Mouse (Mus musculus) liver, embryonic 14.5 days (tissue): ENCODE measurements around the gene Klk7. TPM values are rescaled to one million over a fixed set of nuclear protein-coding genes. Genes with fewer than 3 reads are reported as not detected.

Experiments
- ATAC-seq: fragments of 200-750 bp; cut with Nextera tagmentation; 2 replicates; pipeline ENCODE4 v1.8.0; 2017; ENCODE audit warnings: moderate number of reproducible peaks, mild to moderate bottlenecking, moderate library complexity; ENCODE audit not compliant: insufficient read depth
- DNase-seq, 3 experiments: peaks; one replicate each; pipeline ENCODE4 v3.0.0-alpha.2; 2012 to 2013; ENCODE audit warnings: low read depth in 3 of 3, low spot score in 3 of 3
- H3K27ac ChIP-seq: fragments of 300-500 bp; sonication (generic); 2 replicates; pipeline ENCODE4 v1.5.1; 2014; ENCODE audit warnings: moderate library complexity, mild to moderate bottlenecking, control low read depth, inconsistent platforms
- H3K27me3 ChIP-seq: fragments of 300-500 bp; sonication (generic); 2 replicates; pipeline ENCODE4 v1.6.1; 2014; ENCODE audit warnings: mild to moderate bottlenecking, low read length, moderate library complexity; ENCODE audit not compliant: control insufficient read depth, insufficient read depth
- H3K36me3 ChIP-seq: fragments of 300-500 bp; sonication (generic); replicated peaks from 2 replicates; pipeline ENCODE4 v1.6.1; 2014; ENCODE audit warnings: low read depth; ENCODE audit not compliant: control insufficient read depth, insufficient read depth
- H3K4me1 ChIP-seq, 2 experiments: fragments of 200-500 bp in 1 of 2; fragments of 300-500 bp in 1 of 2; sonication (generic) in 1 of 2; replicated peaks; 2 replicates each; pipeline ENCODE4 v1.6.1; 2012 to 2014; ENCODE audit warnings: antibody characterized with exemption in 1 of 2, inconsistent platforms in 1 of 2, low read length in 1 of 2; ENCODE audit not compliant: control insufficient read depth in 2 of 2, insufficient read depth in 2 of 2
- H3K4me2 ChIP-seq: fragments of 300-500 bp; sonication (generic); 2 replicates; pipeline ENCODE4 v1.6.1; 2014; ENCODE audit warnings: low read depth, mild to moderate bottlenecking, control low read depth, moderate library complexity
- H3K4me3 ChIP-seq, 2 experiments: fragments of 200-500 bp in 1 of 2; fragments of 300-500 bp in 1 of 2; sonication (generic) in 1 of 2; 2 replicates each; pipeline ENCODE4 v1.5.1; 2012 to 2014; ENCODE audit warnings: low read depth in 2 of 2, low read length in 2 of 2, mild to moderate bottlenecking in 2 of 2, control low read depth in 1 of 2, inconsistent platforms in 1 of 2, moderate library complexity in 1 of 2; ENCODE audit not compliant: insufficient read depth in 1 of 2
- H3K9ac ChIP-seq: fragments of 300-500 bp; sonication (generic); replicated peaks from 2 replicates; pipeline ENCODE4 v1.6.1; 2014; ENCODE audit warnings: mild to moderate bottlenecking, control low read depth, moderate library complexity
- H3K9me3 ChIP-seq: fragments of 300-500 bp; sonication (generic); 2 replicates; pipeline ENCODE4 v1.6.1; 2016; ENCODE audit warnings: low read length, mixed read lengths; ENCODE audit not compliant: control insufficient read depth
- CTCF ChIP-seq: IDR thresholded peaks from 2 replicates; pipeline ENCODE4 v1.5.1; 2016; ENCODE audit warnings: antibody characterized with exemption, low read depth, control low read depth
- EP300 ChIP-seq: IDR thresholded peaks from 2 replicates; pipeline ENCODE4 v1.6.1; 2016; ENCODE audit warnings: antibody characterized with exemption, low read depth
- WGBS: fragments of 180-500 bp; shearing (Covaris S2); extraction: QIAGEN DNeasy Blood & Tissue Kit; methylation state at CpG from one replicate; pipeline ENCODE4 v1.1.7; 2014; ENCODE audit not compliant: insufficient replicate concordance; 5-methylcytosine and 5-hydroxymethylcytosine counted together
- polyA plus RNA-seq, 2 experiments: library from polyadenylated mRNA; depleted of rRNA in 1 of 2; stranded (reverse) in 1 of 2; unstranded in 1 of 2; fragments of >200 nt; fragmentation: Nextera tagmentation in 1 of 2; extraction: Ambion mirVana in 1 of 2; gene quantifications; 2 replicates each; pipeline versions ENCODE4 v1.2.1 to v1.2.3; 2012 to 2014

Gene Klk7
- polyA plus RNA-seq, 2 experiments, result not detected

DNA sequence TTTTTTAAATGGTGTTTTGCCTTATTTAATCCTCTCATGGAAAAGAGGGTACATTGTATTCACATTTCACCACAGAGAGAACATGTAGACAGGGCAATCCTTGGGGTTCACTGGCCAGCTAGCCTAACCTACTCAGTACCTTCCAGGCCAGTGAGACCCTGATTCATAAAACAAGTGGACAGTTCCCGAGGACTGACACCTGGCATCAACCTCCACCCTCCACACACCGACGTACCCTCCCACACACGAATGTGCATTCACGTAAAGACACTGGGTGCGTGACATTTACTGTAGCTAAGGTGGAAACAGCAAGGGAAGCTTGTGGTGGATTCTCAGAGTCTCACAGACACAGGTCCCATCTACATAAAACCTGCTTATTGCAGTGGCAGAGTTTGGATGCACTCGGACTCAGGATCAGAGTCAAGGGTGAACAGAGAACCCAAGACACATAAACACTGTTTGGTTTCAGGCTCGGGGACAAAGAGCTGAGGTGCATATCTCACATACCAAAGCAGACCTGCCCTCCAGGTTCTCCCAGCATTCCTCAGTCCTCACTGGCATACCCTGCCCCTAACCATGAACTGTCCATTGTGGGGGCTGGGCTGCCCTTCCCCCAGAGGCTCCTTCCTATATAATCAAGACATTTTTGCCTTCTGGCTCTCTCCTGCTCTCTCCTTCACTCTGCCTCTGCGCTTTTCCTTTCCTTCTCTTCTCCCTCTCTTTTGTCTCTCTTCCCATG, 43.7 kb downstream of the Klk7 start:
- H3K9me3 ChIP-seq, result no peaks in the 10 kb centered on the region
- H3K36me3 ChIP-seq, result no peaks in the 10 kb centered on the region
- no peak for ATAC-seq
- H3K27ac ChIP-seq, result no peak overlapping the region
- no peak overlapping the region for H3K9ac ChIP-seq
- H3K4me3 ChIP-seq, result no peak overlapping the region
- H3K27me3 ChIP-seq, result no peaks in the 10 kb centered on the region
- 71% methylated on average over 9 of the region's 9 CpGs for WGBS
- H3K4me1 ChIP-seq, result no peaks in the 10 kb centered on the region
- no peak overlapping the region for H3K4me2 ChIP-seq
- TF ChIP-seq CTCF (no peak), EP300 (no peak)
- DNase-seq, result no peak

- WGBS, result 49% methylated on average over 3 of the region's 3 CpGs
- no peak for ATAC-seq
- no peak for TF ChIP-seq EP300
- no peak for TF ChIP-seq CTCF
Measured at GRCm38 (mm10) chr7:43855709-43856108, 44.6 kb downstream of the Klk7 start.

DNA sequence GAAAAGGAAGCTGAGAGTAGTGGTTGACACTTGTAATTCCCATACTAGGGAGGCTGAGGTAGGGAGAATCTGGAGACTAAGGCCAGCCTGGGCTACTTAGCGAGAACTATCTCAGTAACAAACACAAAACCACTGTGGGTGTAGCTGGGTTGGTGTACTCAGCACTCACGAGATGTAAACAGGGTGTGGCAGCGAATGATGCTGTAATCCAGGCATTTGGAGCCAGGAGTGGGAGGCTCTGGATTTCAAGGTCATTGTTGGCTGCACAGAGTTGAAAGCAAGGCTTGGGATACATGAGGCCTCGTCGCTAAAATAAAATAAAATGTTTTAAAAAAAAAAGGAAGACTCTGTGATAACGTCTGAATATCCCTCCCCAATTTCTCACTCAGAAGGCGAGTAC, 45.2 kb downstream of the Klk7 start:
- no peak overlapping the region for H3K9ac ChIP-seq
- no peaks in the 10 kb centered on the region for H3K36me3 ChIP-seq
- no peaks in the 10 kb centered on the region for H3K4me1 ChIP-seq
- ATAC-seq (no peak), DNase-seq (no peak)
- TF ChIP-seq EP300, result no peak
- no peak for TF ChIP-seq CTCF
- H3K27me3 ChIP-seq, result no peaks in the 10 kb centered on the region
- H3K9me3 ChIP-seq, result no peaks in the 10 kb centered on the region
- H3K4me2 ChIP-seq, result no peak overlapping the region
- H3K4me3 ChIP-seq, result no peak overlapping the region
- no peak overlapping the region for H3K27ac ChIP-seq
- 53% methylated on average over 7 of the region's 7 CpGs for WGBS

More at GRCm38 (mm10) chr7:43855709-43856108, 44.6 kb downstream of the Klk7 start:
- DNase-seq, result no peak
- Histone ChIP-seq H3K27ac (no peak overlapping the region), H3K4me2 (no peak overlapping the region), H3K36me3 (no peaks in the 10 kb centered on the region), H3K4me1 (no peaks in the 10 kb centered on the region), H3K9me3 (no peaks in the 10 kb centered on the region), H3K4me3 (no peak overlapping the region), H3K9ac (no peak overlapping the region), H3K27me3 (no peaks in the 10 kb centered on the region)

DNA sequence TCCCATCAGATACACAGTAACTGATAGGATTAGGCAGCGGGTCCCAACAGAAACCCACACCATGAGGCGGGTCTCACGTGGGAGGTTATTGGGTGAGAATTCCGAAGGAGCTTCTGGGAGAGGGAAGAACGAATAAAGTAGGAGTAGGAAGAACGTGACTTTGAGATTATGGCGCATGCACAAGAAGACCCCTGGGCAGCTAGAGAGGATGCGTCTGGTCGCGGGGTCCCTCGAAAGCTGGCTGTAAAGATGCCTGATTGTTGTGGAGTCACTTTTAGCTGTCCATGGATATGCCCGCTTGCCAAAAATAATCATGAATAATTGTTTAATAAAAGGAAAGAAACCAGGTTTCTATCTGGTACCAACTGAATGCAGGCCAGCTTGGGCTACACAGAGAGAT, 46.4 kb downstream of the Klk7 start:
- WGBS, result 79% methylated on average over 12 of the region's 12 CpGs
- no peak overlapping the region for H3K9ac ChIP-seq
- DNase-seq, result no peak

DNA sequence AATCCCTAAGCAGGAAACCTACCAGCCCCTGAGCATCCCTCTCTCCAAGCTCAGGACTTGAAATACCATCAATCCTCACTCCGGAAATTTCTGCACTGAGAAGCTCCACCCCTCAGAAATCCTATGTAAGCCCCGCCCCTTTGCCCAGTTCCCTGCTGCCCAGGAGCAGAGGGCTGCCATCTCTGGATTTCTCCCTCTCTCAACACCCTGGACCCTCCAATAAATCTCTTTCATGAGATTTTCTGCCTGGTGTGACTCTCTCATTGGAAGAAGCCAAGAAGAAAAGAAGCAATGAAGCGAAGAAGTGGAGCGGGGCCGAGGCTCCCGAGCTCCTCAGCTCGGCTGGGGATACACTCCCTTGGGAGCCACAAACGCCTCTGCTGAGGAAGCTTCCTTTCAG, 49.3 kb downstream of the Klk7 start:
- WGBS, result 73% methylated on average over 8 of the region's 8 CpGs

More for the DNA sequence above, 46.4 kb downstream of the Klk7 start:
- Histone ChIP-seq H3K27me3 (no peaks in the 10 kb centered on the region), H3K4me2 (no peak overlapping the region), H3K27ac (no peak overlapping the region), H3K4me1 (no peaks in the 10 kb centered on the region), H3K9me3 (no peaks in the 10 kb centered on the region), H3K4me3 (no peak overlapping the region), H3K36me3 (no peaks in the 10 kb centered on the region)
- no peak for ATAC-seq
- TF ChIP-seq EP300 (no peak), CTCF (no peak)

More for the DNA sequence above, 49.3 kb downstream of the Klk7 start:
- Histone ChIP-seq H3K27ac (no peak overlapping the region), H3K4me3 (no peak overlapping the region), H3K9ac (no peak overlapping the region), H3K4me2 (no peak overlapping the region), H3K27me3 (no peaks in the 10 kb centered on the region), H3K36me3 (no peaks in the 10 kb centered on the region), H3K4me1 (no peaks in the 10 kb centered on the region), H3K9me3 (no peaks in the 10 kb centered on the region)
- ATAC-seq, result no peak
- TF ChIP-seq CTCF (no peak), EP300 (no peak)
- DNase-seq, result no peak

Other genes with a start within 250 kb of the Klk7 start
- 0.18 and 0.33 TPM in 2 replicates for gene Zfp658, start 249.0 kb upstream of the Klk7 start, polyA plus RNA-seq (2012; rRNA removed)
- gene Zfp658, start 249.0 kb upstream of the Klk7 start, polyA plus RNA-seq (2014; fragmentation: Nextera tagmentation; extraction: Ambion mirVana), result 0.15 and 0.25 TPM in 2 replicates
- gene Zfp719, start 231.7 kb upstream of the Klk7 start, polyA plus RNA-seq (2012; rRNA removed), result 0.56 and 0.87 TPM in 2 replicates
- gene Zfp719, start 231.7 kb upstream of the Klk7 start, polyA plus RNA-seq (2014; fragmentation: Nextera tagmentation; extraction: Ambion mirVana), result 1.6 and 1.7 TPM in 2 replicates
- 0.07 TPM in 1 of 2 replicates, not detected in the other for gene Zfp819, start 204.1 kb upstream of the Klk7 start, polyA plus RNA-seq (2012; rRNA removed)
- gene Zfp819, start 204.1 kb upstream of the Klk7 start, polyA plus RNA-seq (2014; fragmentation: Nextera tagmentation; extraction: Ambion mirVana), result not detected in 2 replicates
- gene Ceacam18, start 176.6 kb upstream of the Klk7 start, polyA plus RNA-seq (2012; rRNA removed), result not detected in 2 replicates
- gene Ceacam18, start 176.6 kb upstream of the Klk7 start, polyA plus RNA-seq (2014; fragmentation: Nextera tagmentation; extraction: Ambion mirVana), result 0.08 TPM in 1 of 2 replicates, not detected in the other
- gene Siglece, start 151.1 kb upstream of the Klk7 start, polyA plus RNA-seq (2012; rRNA removed), result 1.5 and 1.6 TPM in 2 replicates
- gene Siglece, start 151.1 kb upstream of the Klk7 start, polyA plus RNA-seq (2014; fragmentation: Nextera tagmentation; extraction: Ambion mirVana), result 1.1 and 2.0 TPM in 2 replicates
- 3.1 and 3.2 TPM in 2 replicates for gene Ctu1, start 139.3 kb upstream of the Klk7 start, polyA plus RNA-seq (2012; rRNA removed)
- gene Ctu1, start 139.3 kb upstream of the Klk7 start, polyA plus RNA-seq (2014; fragmentation: Nextera tagmentation; extraction: Ambion mirVana), result 2.2 TPM in 2 replicates
- gene Klk14, start 120.9 kb upstream of the Klk7 start, polyA plus RNA-seq (2012; rRNA removed), result 0.04 and 0.05 TPM in 2 replicates
- not detected in 2 replicates for gene Klk14, start 120.9 kb upstream of the Klk7 start, polyA plus RNA-seq (2014; fragmentation: Nextera tagmentation; extraction: Ambion mirVana)
- gene Klk13, start 98.7 kb upstream of the Klk7 start, polyA plus RNA-seq (2012; rRNA removed), result 0.02 and 0.04 TPM in 2 replicates
- gene Klk13, start 98.7 kb upstream of the Klk7 start, polyA plus RNA-seq (2014; fragmentation: Nextera tagmentation; extraction: Ambion mirVana), result 0.06 TPM in 1 of 2 replicates, not detected in the other
- not detected in 2 replicates for gene Klk12, start 42.4 kb upstream of the Klk7 start, polyA plus RNA-seq (2012; rRNA removed)
- gene Klk12, start 42.4 kb upstream of the Klk7 start, polyA plus RNA-seq (2014; fragmentation: Nextera tagmentation; extraction: Ambion mirVana), result not detected in 2 replicates
- gene Klk11, start 36.7 kb upstream of the Klk7 start, polyA plus RNA-seq (2012; rRNA removed), result not detected in 2 replicates
- gene Klk11, start 36.7 kb upstream of the Klk7 start, polyA plus RNA-seq (2014; fragmentation: Nextera tagmentation; extraction: Ambion mirVana), result not detected in 2 replicates
- gene Klk10, start 30.3 kb upstream of the Klk7 start, polyA plus RNA-seq (2012; rRNA removed), result 0.02 and 0.10 TPM in 2 replicates
- gene Klk10, start 30.3 kb upstream of the Klk7 start, polyA plus RNA-seq (2014; fragmentation: Nextera tagmentation; extraction: Ambion mirVana), result not detected in 2 replicates
- gene Klk9, start 19.4 kb upstream of the Klk7 start, polyA plus RNA-seq (2012; rRNA removed), result not detected in 2 replicates
- not detected in 2 replicates for gene Klk9, start 19.4 kb upstream of the Klk7 start, polyA plus RNA-seq (2014; fragmentation: Nextera tagmentation; extraction: Ambion mirVana)
- gene Klk8, start 13.7 kb upstream of the Klk7 start, polyA plus RNA-seq (2012; rRNA removed), result 4.6 and 5.0 TPM in 2 replicates
- gene Klk8, start 13.7 kb upstream of the Klk7 start, polyA plus RNA-seq (2014; fragmentation: Nextera tagmentation; extraction: Ambion mirVana), result 8.4 and 10.0 TPM in 2 replicates
- gene Klk6, start 13.2 kb downstream of the Klk7 start, polyA plus RNA-seq (2012; rRNA removed), result not detected in 2 replicates
- gene Klk6, start 13.2 kb downstream of the Klk7 start, polyA plus RNA-seq (2014; fragmentation: Nextera tagmentation; extraction: Ambion mirVana), result not detected in 2 replicates
- not detected in 2 replicates for gene Klk5, start 30.7 kb downstream of the Klk7 start, polyA plus RNA-seq (2012; rRNA removed)
- gene Klk5, start 30.7 kb downstream of the Klk7 start, polyA plus RNA-seq (2014; fragmentation: Nextera tagmentation; extraction: Ambion mirVana), result not detected in 2 replicates
- not detected in 2 replicates for gene Klk4, start 69.9 kb downstream of the Klk7 start, polyA plus RNA-seq (2012; rRNA removed)
- gene Klk4, start 69.9 kb downstream of the Klk7 start, polyA plus RNA-seq (2014; fragmentation: Nextera tagmentation; extraction: Ambion mirVana), result not detected in 2 replicates
- not detected in 2 replicates for gene Klk15, start 122.4 kb downstream of the Klk7 start, polyA plus RNA-seq (2012; rRNA removed)
- not detected in 2 replicates for gene Klk15, start 122.4 kb downstream of the Klk7 start, polyA plus RNA-seq (2014; fragmentation: Nextera tagmentation; extraction: Ambion mirVana)
- gene Klk1b8, start 139.4 kb downstream of the Klk7 start, polyA plus RNA-seq (2012; rRNA removed), result not detected in 2 replicates
- not detected in 2 replicates for gene Klk1b8, start 139.4 kb downstream of the Klk7 start, polyA plus RNA-seq (2014; fragmentation: Nextera tagmentation; extraction: Ambion mirVana)
- not detected in 2 replicates for gene Klk1b1, start 155.5 kb downstream of the Klk7 start, polyA plus RNA-seq (2012; rRNA removed)
- not detected in 2 replicates for gene Klk1b1, start 155.5 kb downstream of the Klk7 start, polyA plus RNA-seq (2014; fragmentation: Nextera tagmentation; extraction: Ambion mirVana)
- gene Klk1b9, start 164.8 kb downstream of the Klk7 start, polyA plus RNA-seq (2012; rRNA removed), result not detected in 2 replicates
- not detected in 2 replicates for gene Klk1b9, start 164.8 kb downstream of the Klk7 start, polyA plus RNA-seq (2014; fragmentation: Nextera tagmentation; extraction: Ambion mirVana)
- not detected in 2 replicates for gene Klk1b11, start 184.6 kb downstream of the Klk7 start, polyA plus RNA-seq (2012; rRNA removed)
- gene Klk1b11, start 184.6 kb downstream of the Klk7 start, polyA plus RNA-seq (2014; fragmentation: Nextera tagmentation; extraction: Ambion mirVana), result not detected in 2 replicates
- gene Klk1b26, start 200.9 kb downstream of the Klk7 start, polyA plus RNA-seq (2012; rRNA removed), result not detected in 2 replicates
- gene Klk1b26, start 200.9 kb downstream of the Klk7 start, polyA plus RNA-seq (2014; fragmentation: Nextera tagmentation; extraction: Ambion mirVana), result not detected in 2 replicates
- gene Klk1b27, start 241.0 kb downstream of the Klk7 start, polyA plus RNA-seq (2012; rRNA removed), result 0.03 TPM in 1 of 2 replicates, not detected in the other
- not detected in 2 replicates for gene Klk1b27, start 241.0 kb downstream of the Klk7 start, polyA plus RNA-seq (2014; fragmentation: Nextera tagmentation; extraction: Ambion mirVana)